Mouse (Mus musculus) CD4-positive, CD25-positive, alpha-beta regulatory T cell, adult 2 months (primary cell): ENCODE results near the gene Top2a.

Source experiments
- DNase-seq: peaks from one replicate; pipeline ENCODE4 v3.0.0-alpha.2; 2012; ENCODE audit warnings: low read depth, low spot score

Top2a gene

GRCm38 (mm10) chr11:98983551-98983950, 40.4 kb downstream of the Top2a start:
- no peak for DNase-seq

GRCm38 (mm10) chr11:98982773-98983133, 41.2 kb downstream of the Top2a start, which contains the start of gene Gjd3:
Gene Gjd3 (minus strand): TSS chr11:98983016.
- DNase-seq = no peak

GRCm38 (mm10) chr11:98981997-98982772, 41.8 kb downstream of the Top2a start:
- DNase-seq = peak; percentile 82

GRCm38 (mm10) chr11:98981289-98981996, 42.5 kb downstream of the Top2a start:
- peak; percentile 13 for DNase-seq

GRCm38 (mm10) chr11:98979356-98979755, 44.6 kb downstream of the Top2a start:
- no peak for DNase-seq

GRCm38 (mm10) chr11:98978526-98979148, 45.4 kb downstream of the Top2a start:
- DNase-seq = no peak

GRCm38 (mm10) chr11:98974871-98975719, 48.9 kb downstream of the Top2a start:
- DNase-seq = peak; percentile 87

GRCm38 (mm10) chr11:98974213-98974612, 49.8 kb downstream of the Top2a start:
- no peak for DNase-seq

- peak; percentile 21 for DNase-seq
Measured at GRCm38 (mm10) chr11:98973584-98973983, 50.4 kb downstream of the Top2a start.

GRCm38 (mm10) chr11:98972801-98973360, 51.1 kb downstream of the Top2a start:
- DNase-seq = peak; percentile 20

GRCm38 (mm10) chr11:98972215-98972614, 51.8 kb downstream of the Top2a start:
- DNase-seq = peak; percentile 90

- peak; percentile 25 for DNase-seq
Measured at GRCm38 (mm10) chr11:98971316-98972031, 52.5 kb downstream of the Top2a start.

GRCm38 (mm10) chr11:98970191-98970925, 53.6 kb downstream of the Top2a start:
- DNase-seq = peak; percentile 30

GRCm38 (mm10) chr11:98969496-98969927, 54.5 kb downstream of the Top2a start:
- no peak for DNase-seq

GRCm38 (mm10) chr11:98968716-98969495, 55.1 kb downstream of the Top2a start:
- peak; percentile 56 for DNase-seq

GRCm38 (mm10) chr11:98968079-98968478, 55.9 kb downstream of the Top2a start:
- DNase-seq = no peak

- DNase-seq = peak; percentile 42
Measured at GRCm38 (mm10) chr11:98966499-98967141, 57.4 kb downstream of the Top2a start.

- DNase-seq = no peak
Measured at GRCm38 (mm10) chr11:98965416-98966077, 58.4 kb downstream of the Top2a start.
